In the genomic region with DNA sequence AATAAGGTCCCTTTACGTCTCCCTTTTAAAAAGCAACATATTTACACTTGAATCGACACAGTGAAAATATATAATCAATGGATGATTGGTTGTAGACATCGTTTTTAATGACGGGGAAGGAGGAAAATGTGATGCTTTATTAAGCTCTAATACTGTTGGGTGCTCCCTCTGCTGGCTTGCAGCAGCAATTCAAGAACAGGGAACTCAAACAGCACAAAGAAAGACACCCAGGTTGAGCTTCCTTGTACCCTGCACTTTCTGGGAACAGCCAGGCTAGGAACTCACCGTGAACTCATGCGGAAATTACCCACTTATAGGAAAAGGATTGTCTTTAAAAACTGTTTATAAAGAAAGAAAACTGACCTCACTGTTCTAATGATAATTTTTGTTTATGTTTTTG, we compare ENCODE assay signal across 8 mouse cellular contexts.
A peak's percentile ranks its signal among the peaks of the same experiment; 100 is the strongest.
DNase-seq lines count a peak whose midpoint lies in the region; ATAC-seq and TF ChIP-seq lines count a peak whose summit lies in the region.

No protein-coding gene starts in this region.

- H3ac ChIP-seq in C2C12 (ENCODE audit: control insufficient read depth, insufficient read length, low read depth): no peak overlapping the region

- intact Hi-C loops in gastrocnemius, adult 2 months (cut with DNase I): loop anchor here (1.0 to 2.0 kb wide), 2 partner anchors 126 to 162 kb away; no protein-coding TSS in a partner anchor

- H3K4me3 ChIP-seq in gastrocnemius, adult 2 months: no peak overlapping the region
- no peak overlapping the region for H3K4me3 ChIP-seq in C2C12 (ENCODE audit: insufficient read depth, poor library complexity, severe bottlenecking)
- H3K4me3 ChIP-seq in forebrain, embryonic 16.5 days (replicated peaks; ENCODE audit: low read length): no peak overlapping the region

- H3K9ac ChIP-seq in forebrain, embryonic 16.5 days (replicated peaks; ENCODE audit: low read depth, low read length): no peak overlapping the region

- H3K27ac ChIP-seq in gastrocnemius, adult 2 months: no peak overlapping the region
- H3K27ac ChIP-seq in forebrain, embryonic 16.5 days (ENCODE audit: low read length): no peak overlapping the region; the same call in 1 of the 2 replicates

- no peaks in the 10 kb centered on the region for H3K27me3 ChIP-seq in C2C12 (ENCODE audit: control insufficient read depth, insufficient read depth, insufficient read length)
- no peaks in the 10 kb centered on the region for H3K27me3 ChIP-seq in forebrain, embryonic 16.5 days (replicated peaks; ENCODE audit: control insufficient read depth, insufficient read depth, low read length)

- H3K4me2 ChIP-seq in forebrain, embryonic 16.5 days (ENCODE audit: low read length): 0 out of 2 replicates have a peak overlapping the region, but pooled peaks have one; percentile 13

- peaks cover 13% of the 10 kb centered on the region for H3K4me1 ChIP-seq in forebrain, embryonic 16.5 days (replicated peaks; ENCODE audit: control insufficient read depth, insufficient read depth, low read length)

- 10% methylated on average over 6 of the region's 6 CpGs for WGBS in forebrain, embryonic 16.5 days

- peak; percentile 23 for DNase-seq in gastrocnemius, adult 2 months
- no peak for DNase-seq in gastrocnemius, adult 8-10 months (ENCODE audit: low spot score in 2 of 2)
- peak; percentile 27 to 30 for DNase-seq in cerebellum, adult 18-20 months
- peak; percentile 61 for DNase-seq in kidney, adult 9 months
- peak; percentile 47 for DNase-seq in lung, postnatal 14 days
- DNase-seq in skeletal muscle tissue, adult 2 months (ENCODE audit: low read depth, low spot score): peak; percentile 7

- peak; percentile 78 for ATAC-seq in forebrain, embryonic 16.5 days

- no peaks in the 10 kb centered on the region for H3K79me2 ChIP-seq in C2C12 (ENCODE audit: control insufficient read depth, insufficient read depth)

- TF ChIP-seq CTCF in gastrocnemius, adult 2 months (IDR thresholded peaks at IDR 0.05): peak; percentile 78
- TF ChIP-seq CTCF in C2C12 (IDR thresholded peaks at IDR 0.05; ENCODE audit: control insufficient read depth, insufficient read depth, insufficient read length): peak; percentile 19

- no peaks in the 10 kb centered on the region for H3K79me3 ChIP-seq in C2C12 (ENCODE audit: low read depth)

- no peaks in the 10 kb centered on the region for H3K36me3 ChIP-seq in C2C12 (ENCODE audit: control insufficient read depth, insufficient read depth)
- H3K36me3 ChIP-seq in forebrain, embryonic 16.5 days (ENCODE audit: control insufficient read depth, insufficient read depth): no peaks in the 10 kb centered on the region

- no peaks in the 10 kb centered on the region for H3K9me3 ChIP-seq in forebrain, embryonic 16.5 days (ENCODE audit: control insufficient read depth, low read length)

TF ChIP-seq in C2C12, 6 proteins besides CTCF, POLR2A, EP300 and RAD21:
- no peak for TF ChIP-seq MYOG (IDR thresholded peaks at IDR 0.05; ENCODE audit: control insufficient read depth, extremely low read depth, insufficient read length)

Comparison
In these comparisons a context has a peak if more than half of its experiments do, and no peak if none do; other contexts are left out.
1. DNase-seq: peak in gastrocnemius, adult 2 months (single experiment), cerebellum, adult 18-20 months (2 of 2), kidney, adult 9 months (single experiment), lung, postnatal 14 days (single experiment) and skeletal muscle tissue, adult 2 months (single experiment); none in gastrocnemius, adult 8-10 months (0 of 2).